Mouse (Mus musculus) ES-Bruce4 (cell line): ENCODE data around the gene Prkaa2.

Experiments
- CTCF ChIP-seq: IDR thresholded peaks from one replicate; pipeline ENCODE4 v1.8.1; 2011; ENCODE audit warnings: low read depth, low read length
- EP300 ChIP-seq: IDR thresholded peaks from 2 replicates; pipeline ENCODE4 v1.6.1; 2011; ENCODE audit warnings: low read depth, low read length; ENCODE audit not compliant: insufficient read depth
- POLR2A ChIP-seq: IDR thresholded peaks from one replicate; pipeline ENCODE4 v1.8.1; 2011; ENCODE audit warnings: low read length; ENCODE audit not compliant: insufficient read depth

GRCm38 (mm10) chr4:104988102-104988501 is 121.6 kb downstream of the Prkaa2 start:
- TF ChIP-seq EP300: no peak
- TF ChIP-seq CTCF: no peak
- no peak for TF ChIP-seq POLR2A
